8 mouse cellular contexts compared by ENCODE assay signal in the genomic region with DNA sequence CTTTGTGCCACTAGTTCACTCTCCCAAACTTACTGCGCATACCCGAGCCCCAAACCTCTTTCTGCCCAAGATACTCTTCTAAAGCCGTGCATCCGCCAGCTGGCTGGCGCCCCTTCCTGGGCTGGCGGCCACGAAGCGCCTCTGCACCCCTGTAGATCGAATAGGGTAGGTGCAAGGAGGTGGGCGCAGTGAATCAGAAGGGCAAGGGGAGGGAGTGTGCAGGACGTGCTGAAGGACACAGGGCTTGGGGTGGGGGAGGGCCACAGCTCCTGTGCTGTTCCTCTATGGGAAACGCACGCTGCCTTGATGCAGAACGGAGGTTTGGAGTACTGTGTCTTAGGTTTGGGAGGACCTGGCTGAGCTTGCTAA. TPM values are rescaled to one million over a fixed set of nuclear protein-coding genes. Genes with fewer than 3 reads are reported as not detected.
DNase-seq lines count a peak whose midpoint lies in the region; ATAC-seq and TF ChIP-seq lines count a peak whose summit lies in the region.

Gene Atxn7l2 (minus strand): TSS at position 164 of the 369 bp plus-strand sequence.

- TF ChIP-seq RAD21 in CH12.LX (IDR thresholded peaks at IDR 0.05; ENCODE audit: low read depth, low read length), result no peak

- DNase-seq in heart, postnatal 10 days, result no peak
- peak; percentile 58 for DNase-seq in CH12.LX (ENCODE audit: extremely low read depth)
- DNase-seq in urinary bladder, postnatal 25 days (ENCODE audit: low spot score), result no peak

- TF ChIP-seq EP300 in CH12.LX (IDR thresholded peaks at IDR 0.05; ENCODE audit: low read length), result no peak

- H3K4me3 ChIP-seq in heart, embryonic 12.5 days, result peak within 1 kb of the TSS; percentile 72
- peak within 1 kb of the TSS; percentile 60 to 80 (median 70) for H3K4me3 ChIP-seq in CH12.LX (replicated peaks in 1 of 3; ENCODE audit: low read depth in 2 of 3, low read length in 2 of 3, poor library complexity in 1 of 3)
- H3K4me3 ChIP-seq in hindbrain, embryonic 13.5 days, result peak within 1 kb of the TSS; percentile 64
- peak within 1 kb of the TSS; percentile 60 for H3K4me3 ChIP-seq in limb, embryonic 13.5 days
- peak within 1 kb of the TSS; percentile 62 for H3K4me3 ChIP-seq in neural tube, embryonic 15.5 days (replicated peaks)

- H3K79me2 ChIP-seq in CH12.LX (replicated peaks; ENCODE audit: control insufficient read depth, extremely low read depth, insufficient read depth, poor library complexity, severe bottlenecking), result no peaks in the 10 kb centered on the region

- peaks cover 17% of the 10 kb centered on the region; the same call in 1 of the 2 replicates for H3K27me3 ChIP-seq in heart, embryonic 12.5 days (replicated peaks)
- peaks cover 41% of the 10 kb centered on the region for H3K27me3 ChIP-seq in CH12.LX (replicated peaks)
- H3K27me3 ChIP-seq in hindbrain, embryonic 13.5 days, result 0 out of 2 replicates have a peak, but pooled peaks cover 8% of the 10 kb centered on the region
- H3K27me3 ChIP-seq in limb, embryonic 13.5 days, result no peaks in the 10 kb centered on the region
- H3K27me3 ChIP-seq in neural tube, embryonic 15.5 days (replicated peaks), result no peaks in the 10 kb centered on the region

- in situ Hi-C loops in CH12.LX (cut with MboI; ENCODE audit: low pct_ligation_motif_present, low pct_unique_long_range_greater_than_20kb, low sequenced_read_pairs), result no loop called here

- peaks cover 17% of the 10 kb centered on the region for H3K36me3 ChIP-seq in heart, embryonic 12.5 days
- peaks cover 3 to 27% of the 10 kb centered on the region in 2 experiments for H3K36me3 ChIP-seq in CH12.LX (replicated peaks in 1 of 2; ENCODE audit: control insufficient read depth in 1 of 2, insufficient read depth in 1 of 2, low read length in 1 of 2)
- H3K36me3 ChIP-seq in hindbrain, embryonic 13.5 days, result peaks cover 26% of the 10 kb centered on the region
- peaks cover 25% of the 10 kb centered on the region for H3K36me3 ChIP-seq in limb, embryonic 13.5 days
- H3K36me3 ChIP-seq in neural tube, embryonic 15.5 days, result peaks cover 19% of the 10 kb centered on the region

- 1% methylated on average over 14 of the region's 14 CpGs for WGBS in heart, embryonic 12.5 days
- 0% methylated on average over 14 of the region's 14 CpGs for WGBS in hindbrain, embryonic 13.5 days
- under 1% methylated on average over 14 of the region's 14 CpGs for WGBS in limb, embryonic 13.5 days
- under 1% methylated on average over 14 of the region's 14 CpGs for WGBS in neural tube, embryonic 15.5 days

- peak within 1 kb of the TSS; percentile 90 for H3K9ac ChIP-seq in heart, embryonic 12.5 days
- H3K9ac ChIP-seq in CH12.LX (ENCODE audit: insufficient read depth, low read depth), result peak within 1 kb of the TSS; percentile 80
- peak within 1 kb of the TSS; percentile 93 for H3K9ac ChIP-seq in hindbrain, embryonic 13.5 days
- H3K9ac ChIP-seq in limb, embryonic 13.5 days, result peak within 1 kb of the TSS; percentile 81
- H3K9ac ChIP-seq in neural tube, embryonic 15.5 days (replicated peaks), result peak within 1 kb of the TSS; percentile 76

- intact Hi-C loops in heart, postnatal 10 days (cut with DNase I), result loop anchor here (2.0 kb wide), 1 partner anchor 48 kb away; no protein-coding TSS in a partner anchor

- dilution Hi-C loops in CH12.LX (cut with MboI; ENCODE audit: extremely low pct_ligation_motif_present, extremely low pct_unique_long_range_greater_than_20kb, low sequenced_read_pairs), result no loop called here

- H3K27ac ChIP-seq in heart, embryonic 12.5 days (ENCODE audit: poor library complexity, severe bottlenecking), result peak within 1 kb of the TSS; percentile 90
- H3K27ac ChIP-seq in CH12.LX (ENCODE audit: insufficient read depth, low read depth), result no peak within 1 kb of the TSS
- H3K27ac ChIP-seq in hindbrain, embryonic 13.5 days, result peak within 1 kb of the TSS; percentile 98
- H3K27ac ChIP-seq in limb, embryonic 13.5 days, result peak within 1 kb of the TSS; percentile 89
- H3K27ac ChIP-seq in neural tube, embryonic 15.5 days (replicated peaks), result peak within 1 kb of the TSS; percentile 98

- H3K4me1 ChIP-seq in heart, embryonic 12.5 days (replicated peaks), result peaks cover 13% of the 10 kb centered on the region
- H3K4me1 ChIP-seq in CH12.LX (ENCODE audit: control insufficient read depth in 1 of 2, insufficient read depth in 2 of 2), result peaks cover 5 to 20% of the 10 kb centered on the region in 2 experiments; a peak in 3 of 4 replicates
- H3K4me1 ChIP-seq in hindbrain, embryonic 13.5 days (replicated peaks), result peaks cover 41% of the 10 kb centered on the region
- peaks cover 34% of the 10 kb centered on the region for H3K4me1 ChIP-seq in limb, embryonic 13.5 days
- H3K4me1 ChIP-seq in neural tube, embryonic 15.5 days, result peaks cover 36% of the 10 kb centered on the region

- peak in 1 of 2 experiments; percentile 39; a peak in 2 of 4 replicates for TF ChIP-seq CTCF in CH12.LX (conservative IDR thresholded peaks at IDR 0.05 in 1 of 2, IDR thresholded peaks at IDR 0.05 in 1 of 2; ENCODE audit: low read depth in 2 of 2, low read length in 2 of 2)

- H3K4me2 ChIP-seq in heart, embryonic 12.5 days, result peak within 1 kb of the TSS; percentile 91
- peak within 1 kb of the TSS; percentile 69 for H3K4me2 ChIP-seq in CH12.LX (ENCODE audit: insufficient read depth, low read depth, poor library complexity, severe bottlenecking)
- H3K4me2 ChIP-seq in hindbrain, embryonic 13.5 days, result peak within 1 kb of the TSS; percentile 94
- peak within 1 kb of the TSS; percentile 89 for H3K4me2 ChIP-seq in limb, embryonic 13.5 days (replicated peaks)
- peak within 1 kb of the TSS; percentile 90 for H3K4me2 ChIP-seq in neural tube, embryonic 15.5 days

- no peak for TF ChIP-seq POLR2A in CH12.LX (IDR thresholded peaks at IDR 0.05; ENCODE audit: low read depth, low read length)

- H3K9me3 ChIP-seq in heart, embryonic 12.5 days (replicated peaks), result no peaks in the 10 kb centered on the region
- H3K9me3 ChIP-seq in CH12.LX (replicated peaks; ENCODE audit: low read length), result no peaks in the 10 kb centered on the region
- no peaks in the 10 kb centered on the region for H3K9me3 ChIP-seq in hindbrain, embryonic 13.5 days
- no peaks in the 10 kb centered on the region for H3K9me3 ChIP-seq in limb, embryonic 13.5 days
- H3K9me3 ChIP-seq in neural tube, embryonic 15.5 days (replicated peaks), result no peaks in the 10 kb centered on the region

- ATAC-seq in heart, embryonic 12.5 days (ENCODE audit: insufficient number of reproducible peaks, low FRiP score), result peak; percentile 76
- peak; percentile 80 for ATAC-seq in common myeloid progenitor, adult 5-6 weeks (replicated peaks; ENCODE audit: low read depth, poor library complexity, severe bottlenecking)
- ATAC-seq in hindbrain, embryonic 13.5 days (ENCODE audit: low FRiP score), result peak; percentile 91
- ATAC-seq in limb, embryonic 13.5 days (ENCODE audit: low FRiP score, low read depth), result peak; percentile 86
- peak; percentile 89 for ATAC-seq in neural tube, embryonic 15.5 days (ENCODE audit: low FRiP score)

TF ChIP-seq in CH12.LX, 34 proteins besides CTCF, POLR2A, EP300 and RAD21:
- TF ChIP-seq HCFC1 (IDR thresholded peaks at IDR 0.05; ENCODE audit: low read depth, low read length) (peak; percentile 7; the same call in 1 of the 2 replicates), RCOR1 (conservative IDR thresholded peaks at IDR 0.05; ENCODE audit: low read depth, low read length) (no peak), MXI1 (IDR thresholded peaks at IDR 0.05; ENCODE audit: low read depth, low read length) (0 out of 2 replicates have a peak, but pooled peaks have one; percentile 45), CHD2 (IDR thresholded peaks at IDR 0.05; ENCODE audit: low read length) (peak; percentile 36; the same call in 1 of the 2 replicates)
TF ChIP-seq in CH12.LX: peak in this region for 3.

RNA-seq across cellular contexts. Expression of gene Atxn7l2, which starts in this region (rescaled TPM):
- polyA plus RNA-seq in heart, embryonic 12.5 days (2016; fragmentation: Nextera tagmentation; extraction: Ambion mirVana), result 8.9 and 9.1 TPM in 2 replicates
- total RNA-seq in heart, postnatal 10 days (2021), result 1 to 10 TPM; 4.5 TPM
- 4.2 and 4.5 TPM in 2 replicates for total RNA-seq in CH12.LX (2012; rRNA removed)
- total RNA-seq in CH12.LX (2014; rRNA removed), result 3.4 and 3.8 TPM in 2 replicates
- polyA plus RNA-seq in CH12.LX (2012; ENCODE audit: insufficient read length, low read depth), result 10.7 and 13.3 TPM in 2 replicates
- total RNA-seq in common myeloid progenitor, adult 5-6 weeks (2017), result 2.9 and 5.9 TPM in 2 replicates
- 26.2 and 27.1 TPM in 2 replicates for polyA plus RNA-seq in hindbrain, embryonic 13.5 days (2015; fragmentation: Nextera tagmentation; extraction: Ambion mirVana)
- polyA plus RNA-seq in limb, embryonic 13.5 days (2015; fragmentation: Nextera tagmentation; extraction: Ambion mirVana), result 25.4 and 26.7 TPM in 2 replicates
- 18.4 and 21.2 TPM in 2 replicates for polyA plus RNA-seq in neural tube, embryonic 15.5 days (2015; fragmentation: Nextera tagmentation; extraction: Ambion mirVana)
